Mouse (Mus musculus) urinary bladder, postnatal 10 days (tissue): ENCODE results near the gene Kcnj14.

Experiments
- DNase-seq: peaks from one replicate; pipeline ENCODE4 v3.0.0; 2022; ENCODE audit warnings: low spot score

The Kcnj14 gene

DNA sequence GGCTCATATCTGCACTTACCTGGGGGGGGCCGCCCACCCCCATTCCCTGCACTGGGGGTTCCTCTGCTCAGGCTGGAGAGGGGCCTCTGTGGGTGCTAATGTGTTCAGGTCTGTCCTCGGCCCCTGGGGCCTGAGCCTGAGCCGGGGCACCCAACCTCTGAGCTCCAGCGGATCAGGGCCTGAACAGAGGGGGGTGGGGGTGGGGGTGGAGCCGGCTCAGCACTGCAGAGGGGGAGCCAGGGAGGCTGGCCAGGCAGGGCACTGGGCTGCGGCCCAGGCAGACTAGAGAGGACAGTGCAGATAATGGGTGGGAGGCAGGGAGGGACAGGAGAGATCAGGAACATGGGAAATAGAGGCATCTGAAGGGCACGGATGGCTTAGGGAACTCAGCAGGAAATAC is at the start of gene Kcnj14:
Gene Kcnj14, minus strand, starts transcription at position 185 of the 400 bp plus-strand sequence.
- no peak for DNase-seq

DNA sequence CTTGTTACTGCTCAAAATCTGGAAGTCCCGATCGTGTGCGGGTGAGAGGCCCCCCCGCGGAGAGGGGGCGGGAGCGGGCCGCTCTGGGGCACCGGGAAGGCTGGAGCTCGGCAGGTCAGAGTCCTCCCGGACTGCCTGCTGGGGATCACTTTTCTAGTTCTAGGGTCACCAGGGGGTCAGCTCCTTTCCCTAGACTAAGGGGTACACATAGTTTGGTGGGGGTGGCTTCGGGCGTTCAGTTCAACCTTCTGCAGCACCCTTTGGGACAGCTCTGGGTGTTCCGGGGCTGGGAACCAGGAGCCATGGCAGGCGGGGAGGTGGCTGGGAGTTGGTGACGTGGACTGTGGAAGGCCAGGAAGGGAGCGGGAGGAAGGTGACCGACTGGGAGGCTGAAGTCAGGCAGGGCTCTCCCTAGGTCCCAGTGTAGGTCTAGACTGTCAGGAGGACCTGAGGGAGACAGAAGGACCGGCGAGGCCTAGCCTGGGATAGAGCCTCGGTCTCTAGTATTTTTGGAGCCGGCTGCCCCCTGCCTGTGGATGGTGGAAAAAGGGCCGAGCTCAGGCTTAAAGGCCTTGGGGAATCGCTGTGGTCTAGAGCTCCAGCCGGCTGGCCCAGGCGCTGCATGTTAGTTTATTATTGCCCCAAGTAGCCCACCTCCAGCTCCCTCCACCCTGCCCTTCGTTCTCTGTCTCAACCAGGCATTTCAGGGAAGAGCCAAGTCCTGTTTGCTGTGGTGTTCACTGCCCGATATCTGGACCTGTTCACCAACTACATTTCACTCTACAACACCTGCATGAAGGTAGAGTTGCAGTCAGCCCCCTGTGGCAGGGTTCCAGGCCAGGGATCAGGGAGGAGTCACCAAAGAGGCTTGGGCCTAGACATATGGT is 48.7 kb upstream of the Kcnj14 start:
- no peak for DNase-seq

- DNase-seq, result peak; percentile 70
Observed at GRCm38 (mm10) chr7:45872624-45873023, 48.0 kb upstream of the Kcnj14 start, which contains the start of gene Kdelr1. Gene Kdelr1 (plus strand): TSS chr7:45872772.

DNA sequence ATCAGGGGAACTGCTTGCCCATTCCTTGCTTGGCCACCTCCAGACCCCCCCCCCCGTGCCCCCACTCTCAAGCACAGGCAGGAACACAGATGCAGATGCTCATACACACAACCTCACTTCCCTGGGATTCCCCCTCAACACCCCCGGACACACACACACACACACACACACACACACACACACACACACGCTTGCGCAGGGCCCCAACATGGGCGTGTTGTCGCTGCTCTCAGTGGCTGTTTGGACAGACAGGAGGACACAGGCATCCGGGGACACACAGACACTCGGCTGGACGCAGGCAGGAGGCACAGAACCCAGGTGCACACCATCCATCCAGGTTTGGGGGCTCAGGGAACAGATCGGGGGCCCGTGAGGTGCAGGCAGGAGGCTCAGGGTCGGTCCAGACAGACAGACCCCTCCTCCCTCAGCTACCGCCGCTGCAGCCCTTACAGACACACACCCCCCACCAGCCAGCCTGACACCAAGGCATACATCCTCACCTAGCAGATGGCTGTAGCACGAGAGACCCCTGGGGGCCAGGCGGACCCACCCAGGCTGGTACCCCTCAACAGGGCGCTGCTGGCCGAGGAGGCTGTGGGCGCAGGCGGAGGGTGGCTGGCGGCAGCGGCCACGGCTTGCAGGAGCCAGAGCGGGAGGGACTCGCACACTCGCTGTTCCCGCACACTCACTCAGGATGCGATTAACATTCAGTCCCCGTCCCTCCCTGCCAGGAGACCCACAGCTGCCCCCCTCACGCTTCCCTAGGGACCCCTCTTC is 45.9 kb upstream of the Kcnj14 start:
- no peak for DNase-seq

GRCm38 (mm10) chr7:45869787-45870186 is 45.2 kb upstream of the Kcnj14 start:
- DNase-seq, result no peak

GRCm38 (mm10) chr7:45869107-45869670 is 44.6 kb upstream of the Kcnj14 start:
- no peak for DNase-seq

DNA sequence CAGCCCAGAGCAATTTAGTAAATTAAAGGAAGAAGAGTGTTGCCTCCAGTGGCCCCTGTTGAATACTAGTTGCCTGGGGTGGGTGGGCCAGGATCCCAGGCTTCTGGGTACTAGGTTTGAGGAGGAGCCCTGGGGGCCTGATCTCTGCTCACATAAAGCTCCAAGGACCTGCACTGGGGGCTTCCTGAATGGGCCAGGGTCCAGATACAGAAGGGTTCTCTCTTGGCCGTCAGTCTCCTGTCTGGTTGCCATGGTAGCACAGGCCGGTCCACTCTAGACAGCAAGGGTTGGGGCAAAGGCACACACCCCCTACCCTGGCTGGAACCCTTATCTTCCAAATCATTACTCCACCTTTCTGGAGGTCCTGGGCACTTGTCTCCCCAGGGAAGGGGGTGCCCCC is 43.3 kb upstream of the Kcnj14 start:
- DNase-seq, result no peak

DNA sequence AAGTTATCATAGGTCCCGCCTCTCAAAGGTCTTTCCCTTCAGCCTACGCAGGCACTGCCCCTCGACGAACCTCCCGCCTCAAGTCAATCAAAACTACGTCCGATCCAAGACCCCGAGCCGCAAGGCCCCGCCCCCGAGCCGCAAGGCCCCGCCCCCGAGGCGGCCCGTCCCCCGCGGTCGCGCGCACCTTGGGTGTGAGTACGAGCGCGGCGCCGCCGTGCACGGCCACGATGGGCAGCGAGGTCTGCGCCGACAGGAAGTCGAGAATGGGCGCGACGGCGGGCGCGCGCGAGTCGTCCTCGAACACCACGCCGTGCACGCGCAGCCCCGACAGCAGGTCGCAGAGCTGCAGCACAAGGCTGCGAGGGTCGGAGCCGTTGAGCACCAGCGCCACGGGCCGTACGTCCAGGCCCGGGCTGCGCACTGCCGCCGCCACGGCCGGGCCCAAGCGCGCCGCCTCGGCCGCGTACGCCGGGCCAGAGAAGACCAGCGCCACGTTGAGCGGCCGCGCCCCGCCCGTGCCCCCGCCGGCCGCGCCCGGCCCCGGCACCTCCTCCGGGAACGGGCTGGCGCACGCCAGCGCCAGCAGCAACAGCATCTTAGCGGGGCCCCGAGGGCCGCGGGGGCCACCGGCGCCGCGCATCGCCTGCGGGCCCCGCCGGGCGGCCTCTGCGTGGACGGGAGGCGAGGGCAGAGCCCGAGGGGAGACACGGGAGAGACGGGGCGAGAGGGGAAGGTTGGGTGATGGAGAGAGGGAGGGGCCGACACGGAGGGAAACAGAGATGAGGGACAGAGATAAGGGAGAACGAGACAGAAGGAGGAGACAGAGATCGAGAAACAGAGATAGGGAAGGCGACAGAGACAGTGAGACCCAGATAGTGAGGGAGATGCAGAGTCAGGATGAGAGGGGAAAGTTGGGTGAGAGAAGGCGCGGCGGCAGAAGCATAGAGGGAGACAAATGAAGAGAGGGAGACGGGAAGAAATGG is 41.6 kb upstream of the Kcnj14 start:
- peak; percentile 65 for DNase-seq

GRCm38 (mm10) chr7:45864435-45864834 is 39.9 kb upstream of the Kcnj14 start:
- no peak for DNase-seq

- DNase-seq, result no peak
Observed at GRCm38 (mm10) chr7:45862804-45863203, 38.2 kb upstream of the Kcnj14 start.

DNA sequence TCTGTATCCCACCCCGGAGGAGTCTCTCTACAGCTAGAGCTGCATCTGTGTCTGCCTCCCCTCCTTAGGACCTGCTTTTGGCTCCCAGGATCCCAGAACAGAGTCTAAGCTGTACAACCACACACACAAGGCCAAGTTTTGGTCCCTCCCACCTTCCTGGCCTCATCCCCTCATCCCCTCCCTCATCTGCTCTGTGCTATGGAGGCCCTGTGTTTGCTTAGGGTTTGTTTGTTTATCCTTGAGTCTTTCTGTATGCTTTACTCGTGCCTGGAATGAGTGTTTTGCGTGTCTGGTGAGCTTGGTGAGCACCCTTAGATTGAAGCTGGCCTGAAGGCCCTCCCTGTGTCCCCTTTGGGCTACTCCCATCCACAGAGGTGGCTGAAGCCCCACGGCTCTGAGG is 34.4 kb upstream of the Kcnj14 start:
- DNase-seq, result no peak

GRCm38 (mm10) chr7:45856950-45857901 is 32.6 kb upstream of the Kcnj14 start:
- DNase-seq, result no peak

DNA sequence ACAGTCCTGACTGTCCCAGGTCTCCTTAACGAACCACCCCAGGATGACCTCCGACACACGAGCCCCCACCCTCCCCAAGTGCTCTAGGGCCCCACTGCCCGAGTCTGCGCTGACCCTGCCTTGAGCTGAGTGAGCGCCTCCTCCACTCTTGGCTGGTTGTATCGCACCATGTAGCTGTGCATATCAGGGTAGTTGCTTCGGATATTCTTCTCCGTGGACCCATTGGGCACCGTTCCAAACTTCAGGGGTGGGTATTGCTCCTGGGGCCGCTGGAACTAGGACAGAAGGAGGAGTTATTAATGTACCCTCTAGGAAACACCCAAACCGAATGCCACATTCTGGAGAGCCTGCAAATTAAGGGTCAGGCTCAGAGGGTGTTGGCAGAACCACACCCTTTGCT is 28.5 kb upstream of the Kcnj14 start:
- DNase-seq, result no peak

DNA sequence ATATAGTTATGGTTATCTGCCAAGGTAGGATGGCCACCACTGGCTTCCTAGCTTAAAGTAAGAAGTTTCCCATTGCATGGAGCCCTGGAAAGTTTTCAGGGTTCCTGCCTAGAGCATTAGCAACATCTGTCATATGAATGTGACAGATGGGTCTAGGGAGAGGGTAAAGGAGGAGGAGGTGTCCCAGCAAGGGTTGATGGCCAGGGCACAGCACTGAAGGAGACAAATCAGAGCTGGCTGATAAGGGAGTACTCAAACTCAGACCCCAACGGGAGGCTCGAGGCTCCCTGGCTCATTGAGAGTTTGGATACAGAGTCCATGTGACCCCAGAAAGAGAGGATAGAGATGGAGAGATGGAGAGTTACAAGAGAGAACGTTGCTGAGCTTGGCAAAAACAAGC is 26.1 kb upstream of the Kcnj14 start:
- no peak for DNase-seq

DNA sequence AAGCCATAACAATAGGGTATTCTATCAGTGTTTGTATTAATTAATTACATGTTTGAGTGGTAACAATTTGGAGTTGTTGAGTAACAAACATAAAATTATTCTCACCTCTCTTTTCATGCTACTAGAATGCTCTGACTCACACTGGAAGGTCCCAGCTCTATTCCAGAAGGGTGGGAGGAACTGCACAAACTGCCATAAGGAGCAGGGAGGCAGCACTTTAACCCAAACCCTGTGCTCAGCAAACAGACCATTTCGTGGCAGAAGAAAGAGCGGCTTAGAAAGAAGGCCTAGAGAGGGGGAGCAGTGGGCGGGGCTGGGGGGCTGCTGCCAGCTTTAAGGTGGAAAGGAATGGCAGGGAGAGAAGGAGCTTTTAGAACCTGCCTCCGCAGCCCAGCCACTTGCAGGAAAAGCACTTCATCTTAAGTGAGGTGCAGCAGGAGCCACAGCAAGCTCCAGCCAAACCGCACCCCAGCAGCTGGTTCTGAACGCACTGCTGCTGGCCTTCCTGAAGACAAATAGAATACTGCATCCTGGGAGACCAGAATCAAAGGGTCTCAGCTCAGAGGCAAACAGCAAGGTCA is 24.0 kb upstream of the Kcnj14 start:
- no peak for DNase-seq

DNA sequence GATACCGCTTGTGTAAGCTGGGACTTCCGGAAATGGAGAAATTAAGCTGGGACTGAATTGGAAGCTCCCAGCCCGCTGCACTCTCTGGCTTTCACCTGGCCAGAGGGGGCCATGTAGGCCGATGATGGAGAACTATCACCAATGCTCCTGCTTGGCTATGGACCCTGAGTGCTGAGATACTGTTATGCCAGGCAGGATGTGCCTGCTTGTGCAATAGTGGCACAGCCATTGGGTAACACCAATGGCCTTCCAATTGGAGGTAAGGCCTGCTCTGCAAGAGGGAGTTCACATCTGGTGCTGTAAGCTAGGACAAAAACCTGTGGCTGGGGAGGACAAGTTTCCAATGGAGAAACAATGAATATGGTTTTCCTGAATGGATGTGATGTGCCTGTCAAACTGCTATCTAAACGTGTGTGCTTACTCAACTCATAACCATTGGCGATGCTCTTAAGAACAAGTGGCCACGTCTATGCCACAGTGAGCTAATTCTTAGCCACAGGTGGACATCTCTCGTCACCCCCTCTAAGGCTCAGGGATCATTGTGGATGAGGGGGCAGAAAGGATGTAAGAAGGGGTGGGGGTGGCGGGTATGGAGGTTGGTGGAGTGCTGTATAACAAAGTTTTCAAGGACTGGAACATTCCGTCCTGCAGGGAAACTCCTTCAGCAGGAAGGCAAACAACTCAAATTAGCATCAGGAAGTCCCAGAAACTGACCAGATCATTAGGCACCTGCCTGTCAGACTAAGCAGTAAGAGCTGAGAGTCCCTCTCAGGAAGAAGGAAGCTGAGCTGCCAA is 18.6 kb upstream of the Kcnj14 start:
- no peak for DNase-seq

DNA sequence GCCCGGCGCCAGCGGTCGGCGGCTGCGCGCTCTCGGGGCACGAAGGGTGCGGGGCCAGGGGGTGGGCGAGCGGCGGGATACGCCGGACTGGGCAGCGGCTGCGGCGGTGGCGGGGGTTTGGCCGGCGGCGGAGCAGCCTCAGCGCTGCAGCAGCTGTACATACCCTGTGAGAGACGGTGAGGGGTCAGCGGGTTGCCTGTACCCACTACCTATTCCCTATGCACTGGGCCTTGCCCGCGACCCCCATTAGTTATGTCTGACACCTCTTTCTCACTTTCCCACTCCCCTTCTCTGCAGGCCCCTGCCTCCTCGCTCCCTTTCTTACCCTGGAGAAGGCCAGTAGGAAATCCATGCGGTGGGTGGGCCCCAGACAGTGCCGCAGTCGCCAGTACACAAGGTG is 9.3 kb upstream of the Kcnj14 start:
- DNase-seq, result no peak

DNA sequence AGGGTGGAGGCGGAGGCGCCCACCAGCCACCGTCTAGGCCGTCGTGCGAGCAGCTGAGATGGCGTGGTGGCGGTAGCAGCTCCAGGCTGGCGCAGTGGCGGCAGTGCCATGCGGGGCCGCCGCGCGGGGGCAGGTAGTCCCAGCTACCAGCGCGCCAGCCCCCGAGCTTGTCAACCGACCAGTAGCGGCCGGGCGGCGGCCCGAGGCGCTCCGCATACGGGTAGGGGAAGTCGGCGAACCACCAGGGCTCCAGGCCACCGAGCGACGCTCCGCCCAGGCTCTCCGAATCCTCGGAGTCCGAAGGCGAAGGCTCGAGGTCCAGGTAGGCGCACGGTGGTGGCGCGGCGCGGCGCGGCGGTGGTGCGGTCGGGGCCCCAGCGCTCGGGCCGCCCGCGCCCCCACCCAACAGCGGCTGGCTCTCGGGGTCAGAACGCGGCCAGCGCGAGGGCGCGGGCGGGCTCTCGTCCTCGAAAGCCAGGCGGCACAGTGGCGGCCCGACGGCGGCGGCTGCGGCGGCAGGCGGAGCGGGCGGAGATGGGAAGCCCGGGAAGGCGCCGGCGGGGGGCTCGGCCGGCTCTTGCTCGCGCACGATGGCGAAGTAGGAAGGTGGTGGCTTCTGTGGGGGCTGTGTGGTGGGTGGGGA is 8.7 kb upstream of the Kcnj14 start:
- DNase-seq, result no peak

- DNase-seq, result no peak
Observed at GRCm38 (mm10) chr7:45832428-45832827, 7.8 kb upstream of the Kcnj14 start.
